Mouse (Mus musculus) midbrain, embryonic 16.5 days (tissue): ENCODE measurements around the gene Rcan1. TPM values are rescaled to one million over a fixed set of nuclear protein-coding genes. Genes with fewer than 3 reads are reported as not detected.

Experiments used
- ATAC-seq: fragments of 200-750 bp; cut with Nextera tagmentation; 2 replicates; pipeline ENCODE4 v1.8.0; 2017; ENCODE audit warnings: moderate TSS enrichment
- H3K27ac ChIP-seq: fragments of 300-500 bp; sonication (generic); 2 replicates; pipeline ENCODE4 v1.5.1; 2014; ENCODE audit warnings: mild to moderate bottlenecking, low read length, mixed read lengths
- H3K27me3 ChIP-seq: fragments of 300-500 bp; sonication (generic); 2 replicates; pipeline ENCODE4 v1.6.1; 2014; ENCODE audit warnings: low read depth, low read length, mixed read lengths; ENCODE audit not compliant: control insufficient read depth, insufficient read depth
- H3K36me3 ChIP-seq: fragments of 300-500 bp; sonication (generic); 2 replicates; pipeline ENCODE4 v1.6.1; 2014; ENCODE audit warnings: mild to moderate bottlenecking, low read length, moderate library complexity, mixed read lengths; ENCODE audit not compliant: control insufficient read depth, insufficient read depth
- H3K4me1 ChIP-seq: fragments of 300-500 bp; sonication (generic); 2 replicates; pipeline ENCODE4 v1.6.1; 2014; ENCODE audit warnings: mild to moderate bottlenecking, low read length, mixed read lengths; ENCODE audit not compliant: control insufficient read depth, insufficient read depth
- H3K4me2 ChIP-seq: fragments of 300-500 bp; sonication (generic); 2 replicates; pipeline ENCODE4 v1.6.1; 2014; ENCODE audit warnings: mild to moderate bottlenecking, low read length, mixed read lengths
- H3K4me3 ChIP-seq: fragments of 300-500 bp; sonication (generic); 2 replicates; pipeline ENCODE4 v1.5.1; 2014; ENCODE audit warnings: low read depth, mild to moderate bottlenecking, low read length, moderate library complexity, mixed read lengths
- H3K9ac ChIP-seq: fragments of 300-500 bp; sonication (generic); 2 replicates; pipeline ENCODE4 v1.6.1; 2014; ENCODE audit warnings: low read depth, low read length, mixed read lengths
- H3K9me3 ChIP-seq: fragments of 300-500 bp; sonication (generic); replicated peaks from 2 replicates; pipeline ENCODE4 v1.6.1; 2014; ENCODE audit warnings: mild to moderate bottlenecking, low read length, mixed read lengths; ENCODE audit not compliant: control insufficient read depth, poor library complexity, severe bottlenecking
- WGBS: fragments of 180-500 bp; shearing (Covaris S2); extraction: QIAGEN DNeasy Blood & Tissue Kit; methylation state at CpG from one replicate; pipeline ENCODE4 v1.1.7; 2014; 5-methylcytosine and 5-hydroxymethylcytosine counted together
- polyA plus RNA-seq: library from polyadenylated mRNA; unstranded; fragments of >200 nt; fragmentation: Nextera tagmentation; extraction: Ambion mirVana; gene quantifications from 2 replicates; pipeline ENCODE4 v1.2.1, GENCODE M21; 2015

Rcan1 gene
- polyA plus RNA-seq, 1 experiment from 2014 or later, result 80.8 TPM

- Histone ChIP-seq H3K27ac (no peak overlapping the region), H3K4me1 (peaks cover 4% of the 10 kb centered on the region; the same call in 1 of the 2 replicates), H3K36me3 (peaks cover 10% of the 10 kb centered on the region), H3K4me2 (no peak overlapping the region), H3K9ac (no peak overlapping the region), H3K27me3 (no peaks in the 10 kb centered on the region), H3K9me3 (no peaks in the 10 kb centered on the region), H3K4me3 (no peak overlapping the region)
- 94% methylated on average over 14 of the region's 14 CpGs for WGBS
- ATAC-seq, result no peak
Measured at GRCm38 (mm10) chr16:92449080-92449479, 21.6 kb downstream of the Rcan1 start.

GRCm38 (mm10) chr16:92445377-92445776, 25.3 kb downstream of the Rcan1 start:
- WGBS, result 61% methylated on average over 10 of the region's 10 CpGs
- ATAC-seq, result no peak
- H3K4me2 ChIP-seq, result no peak overlapping the region

GRCm38 (mm10) chr16:92443644-92444113, 27.0 kb downstream of the Rcan1 start:
- no peak overlapping the region for H3K27ac ChIP-seq
- H3K4me2 ChIP-seq, result no peak overlapping the region
- no peaks in the 10 kb centered on the region for H3K36me3 ChIP-seq
- peaks cover 11% of the 10 kb centered on the region for H3K4me1 ChIP-seq
- no peak overlapping the region for H3K9ac ChIP-seq
- H3K4me3 ChIP-seq, result no peak overlapping the region
- no peaks in the 10 kb centered on the region for H3K9me3 ChIP-seq
- no peaks in the 10 kb centered on the region for H3K27me3 ChIP-seq
- no peak for ATAC-seq
- WGBS, result 84% methylated on average over 13 of the region's 13 CpGs

More at GRCm38 (mm10) chr16:92445377-92445776, 25.3 kb downstream of the Rcan1 start:
- Histone ChIP-seq H3K9ac (no peak overlapping the region), H3K27ac (no peak overlapping the region), H3K27me3 (no peaks in the 10 kb centered on the region), H3K4me3 (no peak overlapping the region), H3K36me3 (peaks cover 2% of the 10 kb centered on the region; the same call in 1 of the 2 replicates), H3K9me3 (no peaks in the 10 kb centered on the region), H3K4me1 (peaks cover 9% of the 10 kb centered on the region)

- Histone ChIP-seq H3K4me3 (no peak overlapping the region), H3K27ac (no peak overlapping the region), H3K4me1 (peaks cover 14% of the 10 kb centered on the region), H3K4me2 (no peak overlapping the region), H3K9me3 (no peaks in the 10 kb centered on the region), H3K9ac (no peak overlapping the region), H3K27me3 (no peaks in the 10 kb centered on the region), H3K36me3 (no peaks in the 10 kb centered on the region)
- no peak for ATAC-seq
- WGBS, result 94% methylated on average over 4 of the region's 4 CpGs
Measured at GRCm38 (mm10) chr16:92442946-92443345, 27.7 kb downstream of the Rcan1 start.

- 91% methylated on average over 11 of the region's 11 CpGs for WGBS
- no peaks in the 10 kb centered on the region for H3K9me3 ChIP-seq
Measured at GRCm38 (mm10) chr16:92442150-92442549, 28.5 kb downstream of the Rcan1 start.

GRCm38 (mm10) chr16:92441203-92441602, 29.5 kb downstream of the Rcan1 start:
- Histone ChIP-seq H3K27ac (no peak overlapping the region), H3K9ac (no peak overlapping the region), H3K9me3 (no peaks in the 10 kb centered on the region), H3K4me3 (no peak overlapping the region), H3K36me3 (no peaks in the 10 kb centered on the region), H3K27me3 (no peaks in the 10 kb centered on the region), H3K4me1 (peaks cover 14% of the 10 kb centered on the region), H3K4me2 (no peak overlapping the region)
- no peak for ATAC-seq
- 64% methylated on average over 3 of the region's 3 CpGs for WGBS

More at GRCm38 (mm10) chr16:92442150-92442549, 28.5 kb downstream of the Rcan1 start:
- no peak overlapping the region for H3K27ac ChIP-seq
- ATAC-seq, result no peak
- no peak overlapping the region for H3K4me3 ChIP-seq
- H3K9ac ChIP-seq, result no peak overlapping the region
- H3K4me2 ChIP-seq, result no peak overlapping the region
- peaks cover 14% of the 10 kb centered on the region for H3K4me1 ChIP-seq
- H3K27me3 ChIP-seq, result no peaks in the 10 kb centered on the region
- no peaks in the 10 kb centered on the region for H3K36me3 ChIP-seq

GRCm38 (mm10) chr16:92440229-92440628, 30.4 kb downstream of the Rcan1 start:
- no peak overlapping the region for H3K9ac ChIP-seq
- WGBS, result 73% methylated on average over 7 of the region's 8 CpGs
- no peak overlapping the region for H3K27ac ChIP-seq
- H3K27me3 ChIP-seq, result no peaks in the 10 kb centered on the region
- ATAC-seq, result no peak
- no peak overlapping the region for H3K4me2 ChIP-seq
- H3K36me3 ChIP-seq, result no peaks in the 10 kb centered on the region
- H3K9me3 ChIP-seq, result no peaks in the 10 kb centered on the region
- no peak overlapping the region for H3K4me3 ChIP-seq
- H3K4me1 ChIP-seq, result peaks cover 14% of the 10 kb centered on the region

GRCm38 (mm10) chr16:92439775-92440174, 30.9 kb downstream of the Rcan1 start:
- Histone ChIP-seq H3K27me3 (no peaks in the 10 kb centered on the region), H3K9me3 (no peaks in the 10 kb centered on the region), H3K4me1 (peaks cover 14% of the 10 kb centered on the region), H3K4me3 (no peak overlapping the region), H3K36me3 (no peaks in the 10 kb centered on the region), H3K9ac (no peak overlapping the region), H3K4me2 (no peak overlapping the region), H3K27ac (no peak overlapping the region)
- 62% methylated on average over 2 of the region's 2 CpGs for WGBS
- ATAC-seq, result no peak

- no peak for ATAC-seq
- H3K36me3 ChIP-seq, result peaks cover 8% of the 10 kb centered on the region
- peak overlapping the region; percentile 30; the same call in 1 of the 2 replicates for H3K27ac ChIP-seq
- no peak overlapping the region for H3K4me3 ChIP-seq
- H3K9me3 ChIP-seq, result no peaks in the 10 kb centered on the region
- peaks cover 8% of the 10 kb centered on the region for H3K4me1 ChIP-seq
- 74% methylated on average over 18 of the region's 18 CpGs for WGBS
- no peaks in the 10 kb centered on the region for H3K27me3 ChIP-seq
- H3K9ac ChIP-seq, result peak overlapping the region; percentile 7; the same call in 1 of the 2 replicates
- no peak overlapping the region for H3K4me2 ChIP-seq
Measured at GRCm38 (mm10) chr16:92435431-92435985, 35.2 kb downstream of the Rcan1 start.
